Mouse (Mus musculus) limb, embryonic 15.5 days (tissue): ENCODE results near the gene Gm648. TPM values are rescaled to one million over a fixed set of nuclear protein-coding genes. Genes with fewer than 3 reads are reported as not detected.
"Not testable (repeated sequence)": the region's sequence is repeated elsewhere in the genome, so short reads cannot be mapped to it uniquely, and the experiment has no call there.

ENCODE experiments used
- ATAC-seq: fragments of 200-750 bp; cut with Nextera tagmentation; 2 replicates; pipeline ENCODE4 v1.8.0; 2017; ENCODE audit warnings: low read depth, moderate TSS enrichment; ENCODE audit not compliant: insufficient number of reproducible peaks, low FRiP score, low TSS enrichment
- H3K27ac ChIP-seq: fragments of 300-500 bp; sonication (generic); 2 replicates; pipeline ENCODE4 v1.5.1; 2015; ENCODE audit warnings: moderate library complexity, mild to moderate bottlenecking, inconsistent platforms
- H3K27me3 ChIP-seq: fragments of 300-500 bp; sonication (generic); 2 replicates; pipeline ENCODE4 v1.6.1; 2015; ENCODE audit warnings: inconsistent platforms
- H3K36me3 ChIP-seq: fragments of 300-500 bp; sonication (generic); 2 replicates; pipeline ENCODE4 v1.6.1; 2015; ENCODE audit warnings: inconsistent platforms
- H3K4me1 ChIP-seq: fragments of 300-500 bp; sonication (generic); 2 replicates; pipeline ENCODE4 v1.6.1; 2015; ENCODE audit warnings: inconsistent platforms
- H3K4me2 ChIP-seq: fragments of 300-500 bp; sonication (generic); 2 replicates; pipeline ENCODE4 v1.6.1; 2015; ENCODE audit warnings: mild to moderate bottlenecking, inconsistent platforms
- H3K4me3 ChIP-seq: fragments of 300-500 bp; sonication (generic); 2 replicates; pipeline ENCODE4 v1.5.1; 2015; ENCODE audit warnings: mild to moderate bottlenecking, inconsistent platforms
- H3K9ac ChIP-seq: fragments of 300-500 bp; sonication (generic); 2 replicates; pipeline ENCODE4 v1.6.1; 2015; ENCODE audit warnings: inconsistent platforms
- H3K9me3 ChIP-seq: fragments of 300-500 bp; sonication (generic); 2 replicates; pipeline ENCODE4 v1.6.1; 2016; ENCODE audit warnings: inconsistent platforms
- WGBS: fragments of 180-500 bp; shearing (Covaris S2); methylation state at CpG from one replicate; pipeline ENCODE4 v1.1.7; 2015; 5-methylcytosine and 5-hydroxymethylcytosine counted together
- polyA plus RNA-seq: library from polyadenylated mRNA; unstranded; fragments of >200 nt; fragmentation: Nextera tagmentation; extraction: Ambion mirVana; gene quantifications from 2 replicates; pipeline ENCODE4 v1.2.1, GENCODE M21; 2015

Gene Gm648
- polyA plus RNA-seq: not detected in 2 replicates

DNA sequence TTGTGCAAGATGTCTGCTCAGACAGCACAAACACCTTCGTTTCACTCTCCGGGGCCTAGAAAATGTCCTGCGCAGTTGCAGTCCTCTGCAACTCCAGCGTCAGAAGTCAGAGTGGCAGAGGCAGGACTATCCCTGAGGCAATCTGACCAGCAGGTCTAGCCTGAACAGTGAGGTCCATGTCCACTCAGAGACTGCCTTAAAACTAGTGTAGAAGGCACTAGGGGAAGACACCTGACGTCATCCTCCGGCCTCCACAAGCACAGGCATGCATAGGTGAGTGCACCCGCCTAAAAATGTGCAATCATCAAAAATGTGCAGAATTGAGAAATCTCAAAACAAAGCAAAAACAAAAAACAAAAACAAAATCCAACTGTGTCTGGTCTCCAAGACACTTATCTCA lies at the start of gene Gm648:
Gene Gm648, minus strand, starts transcription at position 101 of the 400 bp plus-strand sequence.
- Histone ChIP-seq H3K4me2 (no peak within 1 kb of the TSS), H3K4me3 (no peak within 1 kb of the TSS), H3K36me3 (no peaks in the 10 kb centered on the region), H3K27ac (no peak within 1 kb of the TSS), H3K9me3 (no peaks in the 10 kb centered on the region), H3K4me1 (no peaks in the 10 kb centered on the region), H3K9ac (no peak within 1 kb of the TSS), H3K27me3 (no peaks in the 10 kb centered on the region)
- WGBS: 84% methylated on average over 7 of the region's 7 CpGs
- no peak for ATAC-seq

GRCm38 (mm10) chrX:56597887-56598640 lies 48.7 kb upstream of the Gm648 start, which contains the start of gene Mmgt1:
Gene Mmgt1 (minus strand): TSS chrX:56598069.
- H3K36me3 ChIP-seq: no peaks in the 10 kb centered on the region
- WGBS: 19% methylated on average over 42 of the region's 44 CpGs
- peak within 1 kb of the TSS; percentile 64 for H3K4me3 ChIP-seq
- peak within 1 kb of the TSS; percentile 76 for H3K27ac ChIP-seq
- H3K27me3 ChIP-seq: no peaks in the 10 kb centered on the region
- H3K4me1 ChIP-seq: 0 out of 2 replicates have a peak, but pooled peaks cover 2% of the 10 kb centered on the region
- H3K9ac ChIP-seq: peak within 1 kb of the TSS; percentile 78
- H3K9me3 ChIP-seq: no peaks in the 10 kb centered on the region
- peak; percentile 99 for ATAC-seq
- peak within 1 kb of the TSS; percentile 50 for H3K4me2 ChIP-seq

GRCm38 (mm10) chrX:56597219-56597886 lies 47.9 kb upstream of the Gm648 start:
- H3K4me1 ChIP-seq: 0 out of 2 replicates have a peak, but pooled peaks cover 2% of the 10 kb centered on the region
- no peaks in the 10 kb centered on the region for H3K9me3 ChIP-seq
- H3K27ac ChIP-seq: peak overlapping the region; percentile 76
- H3K36me3 ChIP-seq: no peaks in the 10 kb centered on the region
- H3K9ac ChIP-seq: peak overlapping the region; percentile 78
- peak overlapping the region; percentile 64 for H3K4me3 ChIP-seq
- peak; percentile 19; the same call in 1 of the 2 replicates for ATAC-seq
- peak overlapping the region; percentile 50 for H3K4me2 ChIP-seq
- WGBS: 18% methylated on average over 25 of the region's 25 CpGs
- H3K27me3 ChIP-seq: no peaks in the 10 kb centered on the region

DNA sequence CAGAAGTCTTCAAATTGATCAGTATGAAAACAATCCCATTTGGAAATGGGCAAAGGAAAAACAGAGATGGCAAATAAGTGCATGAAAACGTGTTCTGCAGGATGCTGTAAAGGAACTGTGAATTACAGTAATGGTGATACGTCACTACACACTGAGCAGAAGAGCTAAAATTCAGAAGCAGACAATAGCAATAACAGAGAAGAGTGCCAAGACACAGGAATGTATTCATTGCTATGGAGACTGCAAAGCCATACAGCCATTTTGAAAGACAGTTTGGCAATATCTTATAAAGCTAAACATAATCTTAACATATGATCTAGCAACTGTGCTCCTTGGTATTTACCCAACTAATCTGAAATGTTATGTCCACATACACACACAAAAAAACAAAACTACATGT lies 28.8 kb upstream of the Gm648 start:
- H3K4me3 ChIP-seq: no peak overlapping the region
- no peaks in the 10 kb centered on the region for H3K27me3 ChIP-seq
- H3K27ac ChIP-seq: no peak overlapping the region
- H3K9ac ChIP-seq: no peak overlapping the region
- ATAC-seq: no peak
- WGBS: 82% methylated on average over 2 of the region's 2 CpGs
- H3K4me2 ChIP-seq: no peak overlapping the region
- no peaks in the 10 kb centered on the region for H3K36me3 ChIP-seq
- no peaks in the 10 kb centered on the region for H3K4me1 ChIP-seq
- H3K9me3 ChIP-seq: no peaks in the 10 kb centered on the region

- WGBS: 27% methylated on average over 6 of the region's 6 CpGs
- H3K4me2 ChIP-seq: no peak overlapping the region
Measured at GRCm38 (mm10) chrX:56572465-56572864, 23.1 kb upstream of the Gm648 start.

DNA sequence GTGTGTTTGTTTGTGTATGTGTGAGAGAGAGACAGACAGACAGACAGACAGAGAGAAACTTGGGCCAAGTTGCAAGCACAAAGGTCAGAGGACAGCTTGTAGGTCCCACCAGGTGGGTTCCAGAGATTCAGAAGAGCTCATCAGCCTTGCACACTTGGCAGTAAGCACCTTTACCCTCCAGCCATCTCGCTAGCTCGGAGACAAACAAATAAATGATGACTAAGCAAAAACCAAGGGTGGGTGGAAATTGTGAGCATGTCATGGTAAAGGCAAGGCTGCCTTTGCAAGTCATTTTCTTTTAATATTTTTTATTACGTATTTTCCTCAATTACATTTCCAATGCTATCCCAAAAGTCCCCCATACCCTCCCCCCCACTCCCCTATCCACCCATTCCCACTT lies 4.2 kb upstream of the Gm648 start:
- no peaks in the 10 kb centered on the region for H3K4me1 ChIP-seq
- WGBS: 73% methylated on average over 3 of the region's 3 CpGs
- no peaks in the 10 kb centered on the region for H3K9me3 ChIP-seq
- H3K9ac ChIP-seq: no peak overlapping the region
- no peaks in the 10 kb centered on the region for H3K27me3 ChIP-seq
- no peak overlapping the region for H3K4me3 ChIP-seq
- ATAC-seq: no peak
- H3K4me2 ChIP-seq: no peak overlapping the region
- no peaks in the 10 kb centered on the region for H3K36me3 ChIP-seq
- H3K27ac ChIP-seq: no peak overlapping the region

More at GRCm38 (mm10) chrX:56572465-56572864, 23.1 kb upstream of the Gm648 start:
- Histone ChIP-seq H3K9ac (no peak overlapping the region), H3K27me3 (no peaks in the 10 kb centered on the region), H3K9me3 (no peaks in the 10 kb centered on the region), H3K27ac (no peak overlapping the region), H3K4me3 (no peak overlapping the region), H3K4me1 (no peaks in the 10 kb centered on the region), H3K36me3 (no peaks in the 10 kb centered on the region)
- no peak for ATAC-seq

GRCm38 (mm10) chrX:56537162-56537561 lies 12.2 kb downstream of the Gm648 start:
- Histone ChIP-seq H3K36me3 (no peaks in the 10 kb centered on the region), H3K9me3 (no peaks in the 10 kb centered on the region), H3K4me3 (no peak overlapping the region), H3K4me1 (no peaks in the 10 kb centered on the region), H3K4me2 (no peak overlapping the region), H3K9ac (no peak overlapping the region), H3K27me3 (no peaks in the 10 kb centered on the region), H3K27ac (no peak overlapping the region)
- no peak for ATAC-seq
- 51% methylated on average over 4 of the region's 4 CpGs for WGBS

DNA sequence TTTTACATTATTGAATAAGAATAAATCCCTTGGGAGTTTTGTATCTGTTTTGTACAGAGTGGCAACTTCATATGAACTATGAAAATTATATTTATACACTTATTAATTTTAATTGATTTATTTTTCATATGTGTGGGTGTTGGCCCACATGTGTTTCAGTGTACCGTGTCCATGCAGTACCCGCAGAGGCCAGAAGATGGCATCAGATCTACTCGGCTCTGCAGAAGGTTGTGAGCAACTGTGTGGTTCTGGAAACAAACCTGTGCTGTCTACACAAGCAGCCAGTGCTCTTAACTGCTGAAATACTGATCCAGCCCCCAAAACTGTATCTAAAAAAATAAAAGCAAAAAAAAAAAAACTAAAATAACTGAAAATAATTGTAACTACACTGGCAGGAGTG lies 18.1 kb downstream of the Gm648 start:
- Histone ChIP-seq H3K9me3 (no peaks in the 10 kb centered on the region), H3K27ac (no peak overlapping the region), H3K36me3 (no peaks in the 10 kb centered on the region), H3K9ac (no peak overlapping the region), H3K27me3 (no peaks in the 10 kb centered on the region), H3K4me1 (no peaks in the 10 kb centered on the region), H3K4me3 (no peak overlapping the region), H3K4me2 (no peak overlapping the region)
- 12% methylated on average over 3 of the region's 3 CpGs for WGBS
- ATAC-seq: no peak

GRCm38 (mm10) chrX:56524442-56524841 lies 25.0 kb downstream of the Gm648 start, which contains the start of gene Gm10477:
Gene Gm10477 (plus strand): TSS chrX:56524742.
- H3K4me1 ChIP-seq, H3K4me2 ChIP-seq, ATAC-seq, H3K4me3 ChIP-seq, H3K27me3 ChIP-seq, H3K27ac ChIP-seq, H3K36me3 ChIP-seq, H3K9me3 ChIP-seq, H3K9ac ChIP-seq: not testable (repeated sequence)
- WGBS: 94% methylated on average over 6 of the region's 6 CpGs

GRCm38 (mm10) chrX:56497241-56497640 lies 52.2 kb downstream of the Gm648 start:
- Histone ChIP-seq H3K9me3 (no peaks in the 10 kb centered on the region), H3K36me3 (peaks cover 7% of the 10 kb centered on the region; the same call in 1 of the 2 replicates), H3K4me3 (no peak overlapping the region), H3K9ac (no peak overlapping the region), H3K4me1 (no peaks in the 10 kb centered on the region), H3K27ac (no peak overlapping the region), H3K4me2 (no peak overlapping the region), H3K27me3 (no peaks in the 10 kb centered on the region)
- ATAC-seq: no peak
- 74% methylated on average over 7 of the region's 7 CpGs for WGBS
